Mouse (Mus musculus): ENCODE results near the gene Kif13a. TPM values are rescaled to one million over a fixed set of nuclear protein-coding genes. Genes with fewer than 3 reads are reported as not detected.

Gene Kif13a
- polyA plus RNA-seq, 1 experiment: 52.3 TPM

- DNase-seq: no peak
- Histone ChIP-seq H3K4me3 (replicated peaks; ENCODE audit: extremely low read depth, low read depth, low read length) (no peak overlapping the region), H3K4me1 (ENCODE audit: control insufficient read depth, insufficient read depth, low read length) (no peaks in the 10 kb centered on the region)
- 75% methylated on average over 15 of the region's 15 CpGs for WGBS
- TF ChIP-seq POLR2A (IDR thresholded peaks at IDR 0.05; ENCODE audit: borderline replicate concordance, extremely low read depth, low read depth, low read length) (no peak), CTCF (IDR thresholded peaks at IDR 0.05; ENCODE audit: insufficient read depth, low read length) (no peak)
Measured at GRCm38 (mm10) chr13:46951212-46951611, 21.5 kb upstream of the Kif13a start.

- TF ChIP-seq POLR2A (IDR thresholded peaks at IDR 0.05; ENCODE audit: borderline replicate concordance, extremely low read depth, low read depth, low read length) (no peak), CTCF (IDR thresholded peaks at IDR 0.05; ENCODE audit: insufficient read depth, low read length) (no peak)
- 90% methylated on average over 2 of the region's 2 CpGs for WGBS
- Histone ChIP-seq H3K4me1 (ENCODE audit: control insufficient read depth, insufficient read depth, low read length) (no peaks in the 10 kb centered on the region), H3K4me3 (replicated peaks; ENCODE audit: extremely low read depth, low read depth, low read length) (no peak overlapping the region)
- DNase-seq: no peak
Measured at GRCm38 (mm10) chr13:46949741-46950140, 20.1 kb upstream of the Kif13a start.

GRCm38 (mm10) chr13:46948027-46948426 is 18.4 kb upstream of the Kif13a start:
- WGBS: 33% methylated on average over 3 of the region's 3 CpGs

GRCm38 (mm10) chr13:46946041-46946440 is 16.4 kb upstream of the Kif13a start:
- 86% methylated on average over 5 of the region's 5 CpGs for WGBS
- H3K4me3 ChIP-seq (replicated peaks; ENCODE audit: extremely low read depth, low read depth, low read length): no peak overlapping the region
- H3K4me1 ChIP-seq (ENCODE audit: control insufficient read depth, insufficient read depth, low read length): no peaks in the 10 kb centered on the region
- no peak for DNase-seq
- TF ChIP-seq POLR2A (IDR thresholded peaks at IDR 0.05; ENCODE audit: borderline replicate concordance, extremely low read depth, low read depth, low read length): no peak
- no peak for TF ChIP-seq CTCF (IDR thresholded peaks at IDR 0.05; ENCODE audit: insufficient read depth, low read length)

More at GRCm38 (mm10) chr13:46948027-46948426, 18.4 kb upstream of the Kif13a start:
- no peak for TF ChIP-seq POLR2A (IDR thresholded peaks at IDR 0.05; ENCODE audit: borderline replicate concordance, extremely low read depth, low read depth, low read length)
- TF ChIP-seq CTCF (IDR thresholded peaks at IDR 0.05; ENCODE audit: insufficient read depth, low read length): no peak
- Histone ChIP-seq H3K4me3 (replicated peaks; ENCODE audit: extremely low read depth, low read depth, low read length) (no peak overlapping the region), H3K4me1 (ENCODE audit: control insufficient read depth, insufficient read depth, low read length) (no peaks in the 10 kb centered on the region)
- no peak for DNase-seq

GRCm38 (mm10) chr13:46945256-46945655 is 15.6 kb upstream of the Kif13a start:
- TF ChIP-seq POLR2A (IDR thresholded peaks at IDR 0.05; ENCODE audit: borderline replicate concordance, extremely low read depth, low read depth, low read length) (no peak), CTCF (IDR thresholded peaks at IDR 0.05; ENCODE audit: insufficient read depth, low read length) (no peak)
- no peak for DNase-seq
- 68% methylated on average over 3 of the region's 3 CpGs for WGBS
- H3K4me1 ChIP-seq (ENCODE audit: control insufficient read depth, insufficient read depth, low read length): no peaks in the 10 kb centered on the region
- no peak overlapping the region for H3K4me3 ChIP-seq (replicated peaks; ENCODE audit: extremely low read depth, low read depth, low read length)

- no peak for DNase-seq
- no peak for TF ChIP-seq POLR2A (IDR thresholded peaks at IDR 0.05; ENCODE audit: borderline replicate concordance, extremely low read depth, low read depth, low read length)
- TF ChIP-seq CTCF (IDR thresholded peaks at IDR 0.05; ENCODE audit: insufficient read depth, low read length): no peak
- H3K4me3 ChIP-seq (replicated peaks; ENCODE audit: extremely low read depth, low read depth, low read length): no peak overlapping the region
- H3K4me1 ChIP-seq (ENCODE audit: control insufficient read depth, insufficient read depth, low read length): no peaks in the 10 kb centered on the region
Measured at GRCm38 (mm10) chr13:46943294-46943693, 13.6 kb upstream of the Kif13a start.

- Histone ChIP-seq H3K4me1 (ENCODE audit: control insufficient read depth, insufficient read depth, low read length) (peaks cover 6% of the 10 kb centered on the region), H3K4me3 (replicated peaks; ENCODE audit: extremely low read depth, low read depth, low read length) (no peak overlapping the region)
- no peak for TF ChIP-seq CTCF (IDR thresholded peaks at IDR 0.05; ENCODE audit: insufficient read depth, low read length)
- no peak for TF ChIP-seq POLR2A (IDR thresholded peaks at IDR 0.05; ENCODE audit: borderline replicate concordance, extremely low read depth, low read depth, low read length)
- 72% methylated on average over 10 of the region's 10 CpGs for WGBS
- DNase-seq: no peak
Measured at GRCm38 (mm10) chr13:46934116-46934515, 4.4 kb upstream of the Kif13a start.

GRCm38 (mm10) chr13:46932846-46933245 is 3.2 kb upstream of the Kif13a start:
- TF ChIP-seq POLR2A (IDR thresholded peaks at IDR 0.05; ENCODE audit: borderline replicate concordance, extremely low read depth, low read depth, low read length) (no peak), CTCF (IDR thresholded peaks at IDR 0.05; ENCODE audit: insufficient read depth, low read length) (no peak)
- no peak overlapping the region for H3K4me3 ChIP-seq (replicated peaks; ENCODE audit: extremely low read depth, low read depth, low read length)
- H3K4me1 ChIP-seq (ENCODE audit: control insufficient read depth, insufficient read depth, low read length): peaks cover 6% of the 10 kb centered on the region
- 61% methylated on average over 6 of the region's 6 CpGs for WGBS
- DNase-seq: no peak

GRCm38 (mm10) chr13:46932049-46932448 is 2.4 kb upstream of the Kif13a start:
- 52% methylated on average over 1 of the region's 1 CpGs for WGBS
- Histone ChIP-seq H3K4me1 (ENCODE audit: control insufficient read depth, insufficient read depth, low read length) (peaks cover 10% of the 10 kb centered on the region), H3K4me3 (replicated peaks; ENCODE audit: extremely low read depth, low read depth, low read length) (no peak overlapping the region)
- TF ChIP-seq CTCF (IDR thresholded peaks at IDR 0.05; ENCODE audit: insufficient read depth, low read length) (no peak), POLR2A (IDR thresholded peaks at IDR 0.05; ENCODE audit: borderline replicate concordance, extremely low read depth, low read depth, low read length) (no peak)
- no peak for DNase-seq

GRCm38 (mm10) chr13:46930659-46931046 is 986 bp upstream of the Kif13a start:
- DNase-seq: no peak
- H3K4me3 ChIP-seq (replicated peaks; ENCODE audit: extremely low read depth, low read depth, low read length): peak overlapping the region; percentile 96
- TF ChIP-seq CTCF (IDR thresholded peaks at IDR 0.05; ENCODE audit: insufficient read depth, low read length) (no peak), POLR2A (IDR thresholded peaks at IDR 0.05; ENCODE audit: borderline replicate concordance, extremely low read depth, low read depth, low read length) (no peak; the same call in 1 of the 2 replicates)
- H3K4me1 ChIP-seq (ENCODE audit: control insufficient read depth, insufficient read depth, low read length): peaks cover 18% of the 10 kb centered on the region
- WGBS: under 1% methylated on average over 15 of the region's 15 CpGs

Measured in lung, adult 2 months (tissue).